Mouse (Mus musculus) embryonic facial prominence, embryonic 14.5 days (tissue): ENCODE measurements around the gene Zc3h8. TPM values are rescaled to one million over a fixed set of nuclear protein-coding genes. Genes with fewer than 3 reads are reported as not detected.

Source experiments
- ATAC-seq: fragments of 200-750 bp; cut with Nextera tagmentation; 2 replicates; pipeline ENCODE4 v1.8.0; 2017; ENCODE audit warnings: low read depth, moderate number of reproducible peaks, moderate TSS enrichment
- DNase-seq: peaks from one replicate; pipeline ENCODE4 v3.0.0-alpha.2; 2015; ENCODE audit warnings: low spot score
- H3K27ac ChIP-seq: fragments of 300-500 bp; sonication (generic); replicated peaks from 2 replicates; pipeline ENCODE4 v1.5.1; 2014; ENCODE audit warnings: low read depth, mild to moderate bottlenecking, low read length, moderate library complexity
- H3K27me3 ChIP-seq: fragments of 300-500 bp; sonication (generic); replicated peaks from 2 replicates; pipeline ENCODE4 v1.6.1; 2014; ENCODE audit warnings: low read length; ENCODE audit not compliant: control insufficient read depth, insufficient read depth
- H3K36me3 ChIP-seq: fragments of 300-500 bp; sonication (generic); 2 replicates; pipeline ENCODE4 v1.6.1; 2014; ENCODE audit warnings: low read length, mixed read lengths; ENCODE audit not compliant: control insufficient read depth, insufficient read depth
- H3K4me1 ChIP-seq: fragments of 300-500 bp; sonication (generic); 2 replicates; pipeline ENCODE4 v1.6.1; 2014; ENCODE audit warnings: antibody characterized with exemption, low read length; ENCODE audit not compliant: control insufficient read depth, insufficient read depth
- H3K4me2 ChIP-seq: fragments of 300-500 bp; sonication (generic); 2 replicates; pipeline ENCODE4 v1.6.1; 2014; ENCODE audit warnings: low read depth, mild to moderate bottlenecking, low read length, moderate library complexity, mixed read lengths
- H3K4me3 ChIP-seq: fragments of 300-500 bp; sonication (generic); 2 replicates; pipeline ENCODE4 v1.5.1; 2014; ENCODE audit warnings: low read depth, mild to moderate bottlenecking, low read length
- H3K9ac ChIP-seq: fragments of 300-500 bp; sonication (generic); 2 replicates; pipeline ENCODE4 v1.6.1; 2014; ENCODE audit warnings: low read depth, mild to moderate bottlenecking, low read length, moderate library complexity, mixed read lengths
- H3K9me3 ChIP-seq: fragments of 300-500 bp; sonication (generic); 2 replicates; pipeline ENCODE4 v1.6.1; 2016; ENCODE audit warnings: low read length; ENCODE audit not compliant: control insufficient read depth
- WGBS: fragments of 180-500 bp; shearing (Covaris S2); extraction: QIAGEN DNeasy Blood & Tissue Kit; methylation state at CpG from one replicate; pipeline ENCODE4 v1.1.7; 2014; 5-methylcytosine and 5-hydroxymethylcytosine counted together
- polyA plus RNA-seq: library from polyadenylated mRNA; unstranded; fragments of >200 nt; fragmentation: Nextera tagmentation; extraction: Ambion mirVana; gene quantifications from 2 replicates; pipeline ENCODE4 v1.2.1, GENCODE M21; 2014

The Zc3h8 gene
- 7.1 and 7.3 TPM in 2 replicates for polyA plus RNA-seq

DNA sequence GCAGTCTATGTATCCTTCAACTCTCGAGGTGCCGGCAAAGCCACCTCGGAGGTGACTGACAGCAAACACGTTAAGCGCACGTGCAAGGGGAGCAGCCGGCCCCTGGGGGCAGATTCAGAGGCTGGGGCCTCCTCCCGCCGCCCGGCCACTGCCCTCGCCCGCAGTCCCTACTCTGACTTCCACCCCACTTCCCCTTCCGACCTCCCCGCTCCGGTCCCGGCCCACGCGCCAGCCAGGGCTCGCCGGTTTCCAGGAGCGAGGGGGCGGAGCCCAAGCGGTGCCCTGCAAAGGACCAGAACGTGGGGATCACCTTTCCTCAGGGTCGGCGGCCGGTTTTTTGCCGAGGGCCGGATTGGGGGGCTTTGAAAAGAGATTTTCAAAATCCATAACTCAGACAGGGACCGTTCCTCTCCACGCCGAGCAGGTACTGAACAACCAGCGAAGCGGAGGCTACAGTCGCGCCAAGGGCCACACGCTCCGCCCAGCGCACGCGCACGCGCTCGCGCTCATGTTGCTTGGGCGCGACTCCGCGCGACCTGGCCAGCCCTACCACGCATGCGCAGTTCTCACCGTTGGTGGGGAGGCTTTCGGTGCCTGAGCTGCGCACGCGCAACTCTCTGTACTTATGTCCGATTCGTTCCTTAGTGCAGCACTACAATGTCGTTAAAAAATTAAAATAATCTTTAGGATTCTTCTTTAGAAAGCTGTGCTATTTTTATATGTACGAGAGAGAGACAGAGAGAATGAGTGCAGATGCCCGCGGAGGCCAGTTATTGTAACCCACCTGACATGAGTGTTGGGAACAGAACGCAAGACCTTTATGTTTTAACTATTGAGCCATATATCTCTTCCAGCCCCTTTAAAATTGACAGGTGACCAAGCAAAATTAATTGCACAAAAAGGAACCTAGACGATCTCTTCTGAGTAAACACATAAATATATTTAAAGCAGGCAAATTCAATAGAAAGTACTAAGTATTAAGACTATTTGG lies at the start of gene Zc3h8:
Zc3h8 (minus strand) TSS at position 540 of the 991 bp plus-strand sequence.
- DNase-seq (peak; percentile 98), ATAC-seq (peak; percentile 96)
- Histone ChIP-seq H3K27me3 (no peaks in the 10 kb centered on the region), H3K9me3 (no peaks in the 10 kb centered on the region), H3K4me3 (peak within 1 kb of the TSS; percentile 79), H3K9ac (peak within 1 kb of the TSS; percentile 78), H3K4me2 (peak within 1 kb of the TSS; percentile 87), H3K27ac (peak within 1 kb of the TSS; percentile 76), H3K4me1 (no peaks in the 10 kb centered on the region), H3K36me3 (0 out of 2 replicates have a peak, but pooled peaks cover 11% of the 10 kb centered on the region)
- 3% methylated on average over 47 of the region's 65 CpGs for WGBS

DNA sequence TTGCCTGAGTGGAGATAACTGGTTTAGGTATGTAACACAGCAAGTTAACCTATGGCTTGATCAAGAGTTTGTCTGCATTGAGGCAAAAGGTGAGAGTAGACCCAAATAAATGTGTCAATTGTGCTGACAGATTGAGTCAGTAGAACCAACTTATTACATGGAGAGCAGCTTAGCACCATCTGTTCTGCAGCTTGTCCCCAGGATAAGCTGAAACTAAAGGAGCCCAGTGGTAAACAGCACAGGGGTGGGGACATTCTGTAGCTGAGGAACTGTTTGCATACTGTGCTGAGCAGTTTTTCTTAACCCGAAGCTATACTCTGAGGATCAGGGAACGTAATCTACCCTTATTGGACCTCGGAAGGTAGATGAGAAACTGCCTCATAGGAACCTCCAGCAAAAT lies 40.9 kb upstream of the Zc3h8 start:
- Histone ChIP-seq H3K9ac (no peak overlapping the region), H3K36me3 (no peaks in the 10 kb centered on the region), H3K4me1 (no peaks in the 10 kb centered on the region), H3K9me3 (no peaks in the 10 kb centered on the region), H3K27ac (no peak overlapping the region), H3K4me3 (no peak overlapping the region), H3K4me2 (no peak overlapping the region), H3K27me3 (no peaks in the 10 kb centered on the region)
- WGBS: 79% methylated on average over 3 of the region's 3 CpGs
- no peak for ATAC-seq
- DNase-seq: no peak

DNA sequence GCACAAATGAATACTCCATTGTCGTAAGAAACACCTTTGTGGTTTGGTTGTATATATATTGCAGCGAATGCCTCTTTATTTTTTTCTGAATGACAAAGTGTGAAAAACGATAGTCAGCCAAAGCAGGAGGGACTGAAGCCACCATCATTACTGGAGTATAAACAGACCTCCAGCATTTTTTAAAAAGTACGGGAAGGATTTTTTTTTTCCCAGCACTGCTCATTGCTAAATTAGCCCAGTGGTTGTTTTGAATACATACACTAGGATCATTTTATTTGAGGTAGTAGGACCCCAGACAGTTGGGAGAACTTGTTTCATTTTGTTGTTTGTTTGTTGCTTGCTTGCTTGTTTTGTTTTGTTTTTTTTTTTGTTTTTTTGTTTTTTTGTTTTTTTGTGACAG lies 31.7 kb upstream of the Zc3h8 start:
- no peak overlapping the region for H3K27ac ChIP-seq
- H3K4me1 ChIP-seq: no peaks in the 10 kb centered on the region
- H3K4me2 ChIP-seq: no peak overlapping the region
- ATAC-seq: no peak
- DNase-seq: no peak
- H3K9ac ChIP-seq: no peak overlapping the region
- no peaks in the 10 kb centered on the region for H3K9me3 ChIP-seq
- WGBS: 73% methylated on average over 4 of the region's 4 CpGs
- no peaks in the 10 kb centered on the region for H3K36me3 ChIP-seq
- no peaks in the 10 kb centered on the region for H3K27me3 ChIP-seq
- H3K4me3 ChIP-seq: no peak overlapping the region

DNA sequence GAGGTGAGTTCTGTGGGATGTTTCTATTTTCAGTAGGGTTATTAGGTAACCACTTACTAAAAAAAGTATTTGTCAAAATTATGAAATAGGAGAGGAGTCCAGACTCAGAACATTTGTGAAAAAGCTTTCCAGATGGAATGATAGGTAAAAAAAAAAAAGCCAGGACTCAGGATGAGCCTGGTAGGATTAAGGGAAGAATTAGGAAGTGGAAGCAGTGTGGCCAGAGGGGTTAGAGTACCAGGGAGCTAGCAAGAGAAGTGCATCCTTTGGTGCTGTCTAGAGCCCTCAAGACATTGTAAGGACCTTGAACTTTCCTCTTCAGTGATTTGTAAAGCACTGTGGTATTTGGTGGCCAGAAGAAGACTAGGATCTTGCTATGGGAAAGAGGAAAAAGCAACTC lies 28.4 kb upstream of the Zc3h8 start:
- Histone ChIP-seq H3K27ac (no peak overlapping the region), H3K27me3 (no peaks in the 10 kb centered on the region), H3K36me3 (no peaks in the 10 kb centered on the region), H3K9me3 (no peaks in the 10 kb centered on the region), H3K4me1 (no peaks in the 10 kb centered on the region), H3K4me2 (no peak overlapping the region), H3K4me3 (no peak overlapping the region), H3K9ac (no peak overlapping the region)
- DNase-seq (no peak), ATAC-seq (no peak)

DNA sequence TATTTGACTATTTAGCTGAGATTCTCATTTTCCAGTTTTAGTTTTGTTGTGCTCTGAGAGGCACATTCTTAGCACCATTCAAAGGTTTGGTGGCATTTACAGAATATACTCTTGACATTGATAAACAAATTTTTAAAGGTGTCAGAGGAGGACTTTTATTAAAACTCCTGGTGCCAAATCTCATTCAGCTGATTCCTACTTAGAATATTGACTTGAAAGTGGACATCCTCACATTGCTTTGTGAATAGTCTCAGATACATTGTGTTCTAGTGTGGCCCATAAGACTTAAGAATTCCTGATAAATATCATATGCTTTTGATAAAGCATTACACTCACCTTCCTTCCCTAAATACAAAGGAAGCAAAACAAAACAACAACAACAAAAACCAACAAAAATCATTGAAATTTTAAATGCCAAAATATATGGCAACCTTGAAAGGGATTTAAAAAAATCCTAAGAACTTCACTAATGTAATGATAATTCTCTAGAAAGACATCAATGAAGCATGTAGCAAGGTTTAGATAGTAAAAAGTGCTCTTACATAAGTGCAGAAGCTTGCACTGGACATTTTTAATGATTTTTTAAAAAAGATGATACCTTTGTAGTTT lies 24.7 kb upstream of the Zc3h8 start:
- Histone ChIP-seq H3K9me3 (no peaks in the 10 kb centered on the region), H3K36me3 (no peaks in the 10 kb centered on the region), H3K4me3 (peak overlapping the region; percentile 99), H3K27me3 (no peaks in the 10 kb centered on the region), H3K4me2 (peak overlapping the region; percentile 60), H3K9ac (peak overlapping the region; percentile 100), H3K27ac (peak overlapping the region; percentile 100), H3K4me1 (0 out of 2 replicates have a peak, but pooled peaks cover 6% of the 10 kb centered on the region)
- DNase-seq (no peak), ATAC-seq (no peak)

DNA sequence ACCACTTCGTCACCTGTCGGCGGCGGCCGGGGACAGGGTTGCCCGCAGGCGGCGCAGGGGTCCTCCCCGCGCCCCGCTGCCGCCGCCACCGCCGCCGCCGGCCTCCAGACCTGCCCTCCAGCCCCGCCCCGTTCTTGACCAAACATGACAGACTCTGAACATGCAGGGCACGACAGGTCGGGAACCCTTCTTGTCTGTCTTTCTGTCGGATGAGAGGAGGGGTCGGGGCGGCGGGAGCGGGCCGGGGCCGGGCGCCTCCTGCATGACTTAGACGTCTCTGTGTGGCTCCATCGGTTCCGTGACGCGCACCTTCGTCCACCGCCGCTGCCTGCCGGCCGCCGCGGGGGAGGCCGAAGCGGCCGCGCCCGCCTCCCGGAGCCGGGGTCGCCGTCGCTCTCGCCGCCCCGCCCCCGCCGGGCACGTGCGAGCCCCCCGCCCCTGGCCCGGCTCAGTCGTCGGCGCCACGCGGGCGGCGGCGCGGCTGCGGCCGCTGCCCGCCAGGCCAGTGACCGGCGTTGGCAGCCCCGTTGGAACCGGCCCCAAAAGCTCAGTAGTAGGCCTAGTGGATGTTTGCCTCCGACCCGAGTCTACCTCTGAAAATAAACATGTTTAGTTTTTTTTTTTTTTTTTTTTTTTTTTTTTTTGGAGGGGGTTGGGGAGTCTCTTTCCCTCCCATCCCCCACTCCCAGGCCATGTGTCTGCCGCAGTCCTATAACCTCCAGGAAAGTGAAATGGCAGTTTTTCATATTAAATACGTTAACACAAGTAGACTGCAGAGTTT lies 24.0 kb upstream of the Zc3h8 start, which contains the start of gene Gm10762:
Gm10762 (minus strand) TSS at position 65 of the 781 bp plus-strand sequence.
- DNase-seq (peak; percentile 84), ATAC-seq (peak; percentile 77)
- peak within 1 kb of the TSS; percentile 100 for H3K9ac ChIP-seq
- H3K27ac ChIP-seq: peak within 1 kb of the TSS; percentile 100
- H3K9me3 ChIP-seq: no peaks in the 10 kb centered on the region
- peak within 1 kb of the TSS; percentile 99 for H3K4me3 ChIP-seq
- no peaks in the 10 kb centered on the region for H3K27me3 ChIP-seq
- 0 out of 2 replicates have a peak, but pooled peaks cover 6% of the 10 kb centered on the region for H3K4me1 ChIP-seq
- H3K4me2 ChIP-seq: peak within 1 kb of the TSS; percentile 60
- WGBS: 0% methylated on average over 26 of the region's 80 CpGs
- H3K36me3 ChIP-seq: no peaks in the 10 kb centered on the region

DNA sequence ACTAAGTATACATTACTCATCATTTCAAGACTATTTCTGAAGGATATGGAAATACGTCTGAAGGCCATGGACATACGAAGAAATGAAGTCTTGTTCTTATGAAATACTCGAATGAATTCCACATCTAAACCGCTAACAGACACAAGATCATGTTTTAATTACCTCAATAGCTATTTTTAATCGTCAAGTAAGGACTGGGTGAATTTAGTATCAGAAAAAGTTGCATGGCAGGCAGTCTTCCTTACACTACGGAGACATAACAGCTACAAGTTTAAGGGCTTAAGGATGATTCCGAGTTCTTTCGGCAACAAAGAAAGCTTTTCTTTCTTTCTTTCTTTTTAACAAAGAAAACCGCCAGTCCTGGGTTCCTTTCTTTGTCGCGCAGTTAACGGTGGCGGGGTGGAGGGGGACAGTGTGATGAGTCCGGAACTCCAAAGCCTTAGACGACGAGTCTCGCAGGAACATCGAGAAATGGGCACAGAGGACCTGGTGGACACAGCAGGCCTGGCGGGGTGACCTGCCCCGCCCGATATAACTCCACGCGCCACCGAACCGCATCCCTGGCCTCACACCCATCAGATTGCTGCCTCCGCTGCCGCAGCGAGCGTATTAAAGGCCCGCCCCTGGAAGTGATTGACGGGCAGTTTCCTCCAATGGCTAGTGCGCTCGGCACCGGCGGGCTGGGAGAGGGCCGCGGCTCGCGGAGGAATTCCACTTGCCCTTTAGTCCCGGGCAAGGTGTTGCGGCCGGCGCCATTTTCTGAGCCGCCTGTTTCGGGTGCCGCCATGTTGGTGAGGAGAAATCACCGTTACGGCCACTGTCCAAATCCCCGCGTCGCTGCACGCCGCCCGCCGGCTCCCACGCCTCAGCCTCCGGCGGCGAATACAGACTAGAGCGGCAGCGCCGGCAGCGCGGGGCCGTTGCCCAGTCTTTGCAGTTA lies 23.0 kb upstream of the Zc3h8 start, which contains the start of gene Zc3h6:
Zc3h6 (plus strand) TSS at position 762 of the 940 bp plus-strand sequence.
- Histone ChIP-seq H3K4me3 (peak within 1 kb of the TSS; percentile 99), H3K9me3 (no peaks in the 10 kb centered on the region)
- WGBS: 1% methylated on average over 50 of the region's 65 CpGs

More for the DNA sequence above, 23.0 kb upstream of the Zc3h8 start, which contains the start of gene Zc3h6:
- H3K4me2 ChIP-seq: peak within 1 kb of the TSS; percentile 60
- peak; percentile 99 for DNase-seq
- H3K36me3 ChIP-seq: no peaks in the 10 kb centered on the region
- no peaks in the 10 kb centered on the region for H3K27me3 ChIP-seq
- peak within 1 kb of the TSS; percentile 100 for H3K27ac ChIP-seq
- peak; percentile 98 for ATAC-seq
- peak within 1 kb of the TSS; percentile 100 for H3K9ac ChIP-seq
- 0 out of 2 replicates have a peak, but pooled peaks cover 6% of the 10 kb centered on the region for H3K4me1 ChIP-seq
